Mouse (Mus musculus) cerebellum, adult 11 months (tissue): ENCODE results near the gene Ntrk3.

Experiments used
- DNase-seq: peaks from one replicate; pipeline ENCODE4 v3.0.0; 2022

The Ntrk3 gene

DNA sequence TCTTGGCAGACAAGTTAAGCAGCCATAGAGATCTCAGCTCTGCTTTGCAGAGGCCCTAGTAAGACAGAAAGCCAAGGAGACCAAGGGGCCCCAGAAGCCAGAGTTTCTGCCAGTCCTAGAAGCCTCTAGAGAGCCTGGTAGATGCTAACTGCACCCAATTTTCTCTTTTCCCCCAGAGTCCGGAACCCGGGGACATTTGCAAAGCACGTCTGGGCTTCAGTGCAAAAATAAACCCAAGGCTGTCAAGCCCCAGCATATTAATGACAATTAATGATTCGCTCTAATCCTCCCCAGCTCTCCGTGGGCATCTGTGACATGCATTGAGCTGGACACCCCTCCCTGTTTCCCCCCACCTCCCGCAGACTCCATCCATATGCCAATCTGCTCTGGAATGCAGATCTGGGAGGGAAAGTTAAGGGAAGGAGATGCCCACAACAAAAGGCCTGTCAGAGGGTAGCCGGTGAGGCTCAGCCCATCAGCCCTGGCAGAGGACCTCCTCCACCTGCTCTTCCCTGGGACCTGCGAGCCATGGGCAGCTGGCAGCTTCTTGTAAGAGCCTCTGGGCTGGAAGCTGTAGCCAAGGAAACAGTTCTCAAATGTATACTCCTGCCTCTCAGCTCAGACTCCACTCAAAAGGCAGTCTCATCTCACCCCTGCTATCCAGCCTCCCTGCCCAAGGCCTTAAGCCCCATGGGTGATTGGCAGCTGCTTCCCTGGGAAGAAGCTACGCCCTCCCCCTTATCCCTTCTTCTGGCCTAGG is 117.8 kb downstream of the Ntrk3 start:
- DNase-seq = no peak

DNA sequence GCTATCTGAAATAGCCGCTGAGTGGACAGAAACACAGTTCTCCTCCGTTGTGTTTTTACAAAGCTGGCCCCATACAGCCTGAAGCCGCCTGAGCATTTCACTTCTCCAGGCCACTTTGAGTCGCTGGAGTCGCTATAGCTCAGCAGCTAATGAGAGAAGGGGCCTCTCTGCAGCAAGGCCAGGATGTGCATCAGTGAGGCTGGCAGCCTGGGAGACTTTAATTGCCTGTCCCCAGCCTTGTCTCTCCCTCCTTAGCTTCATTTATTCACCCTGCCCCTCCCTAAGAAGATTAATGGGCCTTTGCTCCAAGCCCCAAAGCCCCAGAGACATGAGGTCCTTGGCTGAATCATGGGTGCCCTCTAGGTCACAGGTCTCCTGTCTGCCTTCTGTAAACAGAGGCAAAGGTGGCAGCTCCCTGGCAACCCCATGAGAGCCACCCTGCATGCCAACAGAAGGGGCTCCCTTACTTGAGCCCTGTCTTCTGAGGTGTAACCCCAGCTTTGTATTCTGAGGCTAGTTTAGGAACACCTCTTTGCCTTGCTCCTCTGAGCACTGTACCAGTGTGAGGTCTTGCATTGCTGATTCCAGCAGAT is 132.2 kb downstream of the Ntrk3 start:
- no peak for DNase-seq

DNA sequence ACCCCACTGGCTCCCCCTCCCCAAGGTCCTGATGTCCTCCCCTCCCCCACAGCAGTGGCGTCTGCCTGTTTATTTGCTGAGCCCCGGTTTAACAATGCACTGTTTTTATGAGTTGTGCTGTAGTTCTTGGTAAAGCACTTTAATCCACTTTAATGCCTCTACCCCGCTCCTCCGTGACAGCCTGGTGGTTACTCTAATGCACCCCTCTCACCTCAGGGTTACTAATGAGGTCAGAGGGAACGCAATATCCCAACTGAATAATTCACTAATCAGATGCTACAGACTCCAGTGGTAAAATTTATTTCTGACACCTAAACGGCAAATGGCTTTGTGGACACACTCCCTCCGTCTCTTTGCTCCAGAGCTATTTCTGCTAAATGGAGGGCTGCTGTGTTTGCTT is 133.9 kb downstream of the Ntrk3 start:
- no peak for DNase-seq

DNA sequence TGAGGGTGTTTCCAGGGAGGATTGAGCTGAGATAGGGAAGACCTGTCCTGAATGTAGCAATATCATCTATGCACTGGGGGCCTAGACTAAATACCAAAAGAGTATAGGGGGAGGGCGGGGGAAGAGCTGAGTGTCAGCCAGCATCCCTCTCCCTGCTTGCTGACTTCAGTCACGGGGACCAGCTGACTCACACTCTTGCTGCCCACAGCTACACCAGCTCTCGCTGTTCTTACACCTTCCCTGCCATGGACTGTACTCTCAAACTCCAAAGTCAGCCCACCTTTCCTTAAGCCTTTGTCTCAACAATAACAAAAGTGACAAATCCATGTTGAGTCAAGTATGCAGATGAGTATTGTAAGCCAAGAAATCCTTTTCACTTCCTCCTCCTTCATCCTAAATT is 136.0 kb downstream of the Ntrk3 start:
- no peak for DNase-seq

DNA sequence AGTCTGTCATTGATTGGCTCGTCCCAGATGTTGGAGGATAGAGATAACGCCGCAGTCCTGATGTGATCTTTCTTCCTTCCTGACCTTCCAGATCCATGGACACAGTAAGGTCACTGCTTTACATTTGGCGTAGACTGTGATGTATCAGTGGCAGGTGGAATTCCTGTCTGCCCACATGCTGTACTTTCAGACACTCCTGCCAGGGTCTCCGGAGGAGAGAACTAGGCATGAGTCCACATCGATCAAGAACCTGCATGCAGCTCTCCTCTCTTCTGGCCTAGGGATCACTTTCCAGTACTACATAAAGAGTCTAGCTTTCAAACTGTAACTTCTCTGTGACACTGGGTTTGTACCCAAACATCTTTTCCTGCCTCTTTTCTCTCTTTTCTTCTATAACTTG is 136.9 kb downstream of the Ntrk3 start:
- DNase-seq = no peak

DNA sequence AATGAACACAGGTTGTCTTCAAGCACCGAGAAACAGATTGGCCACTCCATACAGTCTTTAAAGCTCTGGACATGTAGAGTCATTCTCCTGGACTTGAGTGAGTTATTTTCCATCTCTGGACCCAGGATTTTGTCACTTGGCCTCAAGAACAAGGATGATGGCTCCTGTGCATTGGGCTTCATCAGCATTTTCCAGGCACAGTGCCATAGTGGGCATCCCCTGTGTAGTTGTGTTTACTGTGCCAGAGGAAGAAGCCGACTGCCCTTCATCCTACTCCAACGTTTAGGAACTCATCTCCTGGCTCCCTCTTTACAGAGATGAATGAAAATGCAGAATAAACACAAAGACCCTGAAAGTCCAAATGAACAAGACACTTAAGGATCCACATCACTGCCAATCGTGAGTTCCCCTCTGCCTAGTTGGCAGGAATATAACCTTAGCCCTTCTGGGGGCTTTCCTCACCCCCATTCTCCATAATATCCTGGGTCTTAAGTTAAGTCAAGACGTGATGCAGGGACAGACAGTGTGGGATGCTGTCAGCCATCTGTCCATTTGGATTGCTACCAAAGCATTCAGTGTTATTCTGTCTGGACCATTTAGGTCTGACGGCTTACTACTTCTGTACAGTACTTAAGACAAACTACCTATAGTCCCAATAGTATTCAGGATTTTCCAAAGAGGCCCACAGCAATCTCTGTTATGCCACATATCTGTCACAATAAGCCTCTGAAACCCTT is 137.7 kb downstream of the Ntrk3 start:
- DNase-seq = no peak

DNA sequence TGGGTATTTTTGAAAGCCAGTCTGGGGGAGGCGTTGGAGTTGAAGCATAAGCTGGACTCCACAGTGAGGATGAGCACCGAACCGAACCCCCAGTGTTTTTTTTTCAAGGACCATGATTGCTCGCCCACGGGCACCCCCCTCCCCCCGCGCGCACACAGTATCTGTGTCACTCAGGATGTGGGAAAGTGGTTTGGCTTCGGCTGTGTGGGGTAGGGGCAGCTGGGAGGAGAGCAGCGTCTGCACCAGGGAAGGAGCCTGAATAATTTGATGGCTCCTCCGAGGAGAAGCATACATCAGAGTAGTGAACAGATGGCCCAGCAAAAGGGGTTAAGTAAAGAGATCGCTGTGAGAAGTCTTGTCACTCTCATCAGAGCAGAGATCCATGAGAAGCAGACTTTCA is 139.7 kb downstream of the Ntrk3 start:
- DNase-seq = no peak

DNA sequence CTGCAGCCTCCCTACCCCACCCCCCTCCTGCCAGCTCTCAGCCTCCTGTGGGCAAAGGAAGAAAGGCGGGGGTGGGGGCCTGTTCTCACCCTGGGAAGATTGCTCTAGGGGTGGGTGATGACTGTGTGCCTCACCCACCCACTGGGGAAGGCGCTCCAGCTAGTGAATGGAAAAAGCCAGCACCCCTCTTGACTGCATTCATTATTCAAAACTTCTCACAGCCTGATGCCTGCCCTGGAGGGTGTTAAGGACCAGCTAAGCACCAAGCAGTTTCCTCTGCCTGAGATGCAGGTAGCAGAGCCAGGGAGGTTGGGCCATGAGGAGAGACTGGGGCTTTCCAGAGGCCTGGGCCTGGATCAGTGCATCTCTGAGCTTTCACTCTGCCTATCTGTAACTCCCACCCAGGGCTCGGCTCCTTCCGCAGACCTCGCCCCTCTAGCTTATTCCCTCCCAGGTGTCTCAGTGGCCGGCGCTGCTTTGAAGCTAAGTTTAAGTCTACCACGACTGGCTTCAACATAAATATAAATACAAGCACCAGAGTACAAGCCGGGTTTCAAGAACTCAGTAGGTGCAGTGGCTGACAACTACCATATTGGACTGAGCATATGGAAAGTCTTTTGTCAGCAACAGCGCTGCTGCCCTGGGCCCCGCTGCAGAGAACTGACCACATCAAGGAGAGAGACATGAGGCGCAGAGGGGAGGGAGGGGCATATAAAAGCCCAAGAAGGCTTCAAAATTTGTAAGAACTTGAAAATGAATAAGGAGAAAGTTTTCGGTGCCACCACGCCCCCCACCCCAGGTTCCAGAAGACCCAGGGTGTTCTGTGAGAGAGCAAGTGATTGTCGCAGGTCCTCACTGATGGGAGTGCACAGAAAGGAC is 140.3 kb downstream of the Ntrk3 start:
- no peak for DNase-seq

DNA sequence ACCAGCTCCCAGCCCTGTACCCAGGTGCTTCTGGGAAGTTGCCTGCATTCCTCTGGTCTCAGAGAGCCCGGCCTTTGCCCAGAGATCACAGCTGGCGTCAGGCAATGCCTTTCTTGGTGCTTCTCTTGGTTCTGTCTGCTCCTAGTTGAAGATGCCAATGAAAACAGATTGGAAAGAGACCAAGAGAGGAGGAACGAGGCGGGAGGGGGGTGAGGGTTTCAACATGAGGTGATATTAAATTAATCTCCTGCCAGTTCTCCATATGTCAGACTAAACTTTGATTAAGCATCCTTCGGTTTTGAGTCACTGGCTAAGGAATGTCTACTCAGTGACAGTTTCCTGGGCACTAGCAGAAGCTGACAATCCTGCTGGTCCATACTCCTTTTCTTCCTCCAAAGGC is 141.3 kb downstream of the Ntrk3 start:
- no peak for DNase-seq

DNA sequence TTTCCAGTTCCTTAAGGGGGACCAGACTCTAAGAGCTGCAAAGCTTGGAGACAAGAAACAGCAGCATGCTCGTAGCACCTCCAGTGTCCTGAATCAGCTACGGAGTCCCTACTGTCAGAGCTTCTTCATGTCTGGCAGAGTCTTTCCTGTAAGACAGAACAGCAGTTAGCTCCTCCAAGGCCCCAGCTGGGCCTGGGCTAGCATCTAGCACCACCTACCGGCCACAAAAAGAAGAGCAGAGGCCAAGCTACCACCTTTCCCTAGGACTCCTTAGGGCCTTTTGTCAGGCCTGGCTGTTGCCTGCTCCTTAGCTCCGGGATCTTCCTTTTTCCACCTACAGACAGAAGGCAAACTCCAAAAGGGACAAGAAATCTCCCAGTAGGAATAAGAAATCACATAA is 141.9 kb downstream of the Ntrk3 start:
- DNase-seq = peak; percentile 75

DNA sequence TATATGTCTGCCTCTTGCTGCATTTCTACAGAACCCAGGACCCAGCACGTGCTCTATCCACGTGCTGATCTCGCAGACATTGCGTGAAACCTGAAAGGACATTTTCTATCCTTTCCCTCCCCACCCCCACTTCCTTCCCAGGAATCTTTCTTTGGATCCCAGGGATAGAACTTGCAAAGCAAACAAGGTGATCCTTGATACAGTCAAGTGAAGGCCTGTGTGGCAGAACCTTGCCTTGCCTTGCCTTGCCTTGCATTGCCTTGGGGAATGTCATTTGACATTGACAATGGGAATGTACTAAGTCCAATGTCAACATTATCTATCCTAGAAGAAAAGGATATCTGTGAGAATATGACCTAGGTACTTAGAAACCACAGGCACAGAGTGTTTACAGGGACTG is 144.9 kb downstream of the Ntrk3 start:
- no peak for DNase-seq

DNA sequence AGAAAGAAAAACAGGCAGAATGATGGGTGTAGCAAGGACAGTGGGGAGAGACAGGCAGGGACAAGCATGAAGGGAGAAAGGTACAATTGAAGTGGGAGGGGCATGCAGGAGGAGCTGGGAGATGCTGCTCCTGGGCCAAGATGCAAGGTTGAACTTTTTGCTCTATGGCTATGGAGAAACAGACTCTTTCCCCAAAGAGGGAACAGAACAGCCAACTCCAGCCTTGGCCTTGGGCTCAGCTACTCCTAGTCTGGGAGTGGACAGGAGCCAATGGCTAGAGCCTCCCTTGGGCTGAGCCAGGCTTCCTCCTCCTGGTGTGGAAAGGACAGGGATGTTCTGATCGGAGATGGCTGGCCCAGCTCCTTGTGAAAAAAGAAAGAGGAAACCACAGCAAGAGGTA is 145.6 kb downstream of the Ntrk3 start:
- no peak for DNase-seq

DNA sequence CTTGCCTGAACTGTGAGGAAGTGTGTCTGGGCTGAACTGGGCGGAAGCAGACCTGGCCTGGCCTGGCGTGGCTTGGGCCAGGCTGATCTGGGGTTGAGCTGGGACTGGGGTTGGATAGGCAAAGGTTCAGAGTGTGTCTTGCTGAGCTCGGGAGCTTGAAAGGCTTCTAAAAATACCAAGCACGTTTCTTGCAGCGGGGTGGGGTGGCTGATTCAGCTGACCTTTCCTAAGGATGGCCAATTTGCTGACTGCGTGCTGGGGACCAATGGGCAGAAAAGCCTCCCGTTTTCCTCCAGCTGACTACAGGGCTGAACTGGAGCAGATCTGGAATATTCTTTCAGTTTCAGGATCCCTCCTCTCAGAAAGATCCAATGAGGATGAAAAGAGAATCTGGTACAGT is 148.0 kb downstream of the Ntrk3 start:
- no peak for DNase-seq

DNA sequence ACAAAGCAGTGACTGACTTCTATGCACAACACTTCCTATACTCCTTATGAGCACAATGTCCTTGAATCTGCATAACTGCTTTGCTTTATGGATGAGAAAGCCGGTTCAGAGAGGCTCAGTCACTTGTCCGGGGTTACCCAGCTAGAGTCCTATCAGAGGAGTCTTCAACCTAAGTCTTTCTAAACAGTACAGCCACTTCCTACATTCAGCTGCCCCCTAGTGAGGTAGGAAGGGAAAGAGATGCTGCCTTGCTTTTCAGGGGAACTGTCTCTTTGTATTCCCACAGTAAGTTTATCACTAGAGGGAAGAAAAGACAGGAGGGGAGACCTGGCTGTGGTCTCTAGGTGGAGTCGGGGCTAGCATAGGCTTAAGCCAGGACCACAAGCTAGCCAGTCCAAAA is 151.0 kb downstream of the Ntrk3 start:
- peak; percentile 13 for DNase-seq

DNA sequence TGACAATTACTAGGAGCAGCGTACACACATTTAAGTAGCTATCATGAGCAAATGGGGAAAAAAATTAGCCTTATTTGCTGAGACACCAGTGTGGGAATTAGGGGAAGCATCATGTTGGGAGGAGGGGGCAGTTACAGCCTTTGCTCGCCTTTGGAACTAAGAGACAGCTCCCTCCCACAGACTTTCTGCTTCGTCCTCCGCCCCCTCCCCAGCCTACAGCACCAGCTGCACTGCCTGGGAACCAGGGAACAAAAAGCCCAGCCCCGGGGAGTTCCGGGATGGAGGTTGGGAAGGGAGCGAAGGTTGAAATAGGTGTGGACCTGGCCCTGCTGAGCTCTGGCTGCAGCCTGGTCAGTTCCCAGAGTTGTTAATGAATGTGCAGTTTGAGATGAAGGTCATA is 151.9 kb downstream of the Ntrk3 start:
- DNase-seq = no peak

DNA sequence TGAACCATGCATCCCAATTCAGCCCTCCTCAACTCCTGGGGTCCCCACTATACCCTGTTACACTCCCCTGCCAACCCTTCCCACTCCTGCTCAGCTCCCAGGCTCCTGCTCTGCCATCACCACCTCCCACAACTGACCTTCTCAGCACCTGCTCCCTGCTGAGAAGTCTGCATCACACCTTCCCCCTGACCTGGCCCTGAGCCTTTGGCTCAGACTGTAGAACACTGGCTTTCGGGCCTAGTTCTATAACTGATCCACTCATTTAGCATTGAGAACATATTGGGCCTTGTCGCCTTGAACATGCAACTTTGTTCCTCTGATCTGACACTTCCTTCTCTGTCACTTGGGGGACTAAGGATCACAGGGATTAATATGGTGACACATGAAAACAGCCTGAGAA is 152.9 kb downstream of the Ntrk3 start:
- DNase-seq = no peak

DNA sequence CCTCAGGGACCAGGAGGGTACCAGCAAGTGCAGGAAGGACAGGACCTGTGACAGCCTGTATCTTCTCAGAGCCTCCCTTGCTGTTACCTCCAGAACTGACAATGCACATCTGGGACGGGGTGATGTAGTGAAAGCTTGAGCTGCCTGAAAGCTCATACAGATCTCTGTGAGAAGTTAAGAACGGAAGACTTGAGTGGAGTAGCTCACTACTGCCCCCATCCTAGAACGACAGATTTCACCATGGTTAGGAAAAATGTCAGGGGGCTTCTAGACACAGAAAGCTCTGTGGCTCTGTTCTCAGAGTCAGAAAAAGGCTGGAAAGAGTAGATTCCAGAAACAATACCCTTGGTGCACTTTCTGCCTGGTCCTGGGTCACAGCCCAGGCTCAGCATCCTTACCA is 153.3 kb downstream of the Ntrk3 start:
- DNase-seq = no peak

DNA sequence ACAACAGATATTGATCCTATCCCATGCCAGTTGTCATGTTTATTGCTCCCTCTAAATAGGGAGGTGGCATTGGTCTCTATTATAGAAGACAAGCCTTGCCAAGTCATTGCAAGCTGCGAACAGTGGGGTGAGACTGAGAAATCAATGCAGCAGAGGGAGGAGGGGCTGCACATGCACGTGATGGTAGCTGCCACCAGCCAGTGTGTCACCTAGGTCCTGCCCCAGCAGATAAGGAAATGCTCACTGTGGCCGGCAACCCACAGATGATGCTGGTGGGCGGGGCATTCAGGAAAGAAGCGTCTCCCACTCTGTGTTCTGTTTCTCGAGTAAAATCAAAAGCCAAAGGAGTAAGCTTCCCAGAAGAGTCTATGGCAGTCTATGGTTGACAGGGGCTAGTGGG is 154.1 kb downstream of the Ntrk3 start:
- no peak for DNase-seq

DNA sequence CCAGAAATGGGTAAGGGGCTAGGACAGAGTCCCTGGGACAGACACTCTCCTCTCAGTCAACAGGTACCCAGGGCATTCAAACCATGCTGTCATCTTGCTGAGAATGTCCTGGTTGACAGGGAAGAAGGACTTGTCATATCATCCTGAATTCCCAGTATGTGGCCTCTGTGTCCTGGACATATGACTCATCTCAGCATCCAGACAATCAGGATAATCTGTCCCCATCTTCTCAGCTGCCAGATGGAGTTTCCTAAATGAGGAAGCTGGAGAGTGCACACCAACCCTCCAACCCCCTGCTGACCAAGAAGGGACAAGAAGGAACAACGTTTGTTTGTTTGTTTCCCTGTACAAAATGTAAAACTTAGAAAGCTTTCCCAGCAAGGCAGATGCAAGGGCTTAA is 156.5 kb downstream of the Ntrk3 start:
- peak; percentile 19 for DNase-seq

DNA sequence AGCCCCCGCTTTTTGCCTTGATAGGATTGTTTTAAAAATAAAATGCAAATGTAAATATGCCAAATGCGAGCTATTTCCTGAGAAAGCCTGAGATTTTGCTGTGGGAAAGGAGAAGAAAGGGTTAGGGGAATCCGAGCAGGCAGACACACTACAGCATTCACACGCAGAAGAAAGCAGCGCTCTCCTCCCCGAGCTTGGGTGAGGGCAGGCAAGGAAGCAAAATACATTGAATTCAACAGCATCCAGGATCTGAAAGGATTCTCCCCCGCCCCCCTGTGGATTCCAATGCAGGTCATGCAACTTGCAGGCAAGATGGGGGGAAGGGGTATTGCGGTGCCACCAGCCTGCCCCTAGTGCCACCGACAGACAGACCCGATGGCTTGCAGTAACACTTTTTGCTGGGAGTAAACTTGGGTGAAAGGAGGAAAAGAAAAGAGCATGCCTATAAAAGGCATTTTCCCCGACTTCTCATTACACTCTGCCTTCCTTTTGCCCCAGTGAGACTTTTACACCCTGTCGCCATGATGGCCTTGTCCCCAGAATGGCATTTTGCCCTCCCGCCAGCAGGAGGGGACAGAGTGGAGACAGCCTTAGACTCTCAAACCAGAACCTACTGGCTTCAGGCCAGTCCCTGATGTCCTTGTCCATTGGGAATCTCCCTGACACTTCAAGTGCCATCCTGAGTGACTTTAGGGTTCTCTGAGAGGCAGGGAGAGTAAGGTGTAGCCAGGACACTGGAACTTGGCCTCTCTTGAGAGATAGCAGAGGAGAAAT is 158.2 kb downstream of the Ntrk3 start:
- DNase-seq = peak; percentile 73

DNA sequence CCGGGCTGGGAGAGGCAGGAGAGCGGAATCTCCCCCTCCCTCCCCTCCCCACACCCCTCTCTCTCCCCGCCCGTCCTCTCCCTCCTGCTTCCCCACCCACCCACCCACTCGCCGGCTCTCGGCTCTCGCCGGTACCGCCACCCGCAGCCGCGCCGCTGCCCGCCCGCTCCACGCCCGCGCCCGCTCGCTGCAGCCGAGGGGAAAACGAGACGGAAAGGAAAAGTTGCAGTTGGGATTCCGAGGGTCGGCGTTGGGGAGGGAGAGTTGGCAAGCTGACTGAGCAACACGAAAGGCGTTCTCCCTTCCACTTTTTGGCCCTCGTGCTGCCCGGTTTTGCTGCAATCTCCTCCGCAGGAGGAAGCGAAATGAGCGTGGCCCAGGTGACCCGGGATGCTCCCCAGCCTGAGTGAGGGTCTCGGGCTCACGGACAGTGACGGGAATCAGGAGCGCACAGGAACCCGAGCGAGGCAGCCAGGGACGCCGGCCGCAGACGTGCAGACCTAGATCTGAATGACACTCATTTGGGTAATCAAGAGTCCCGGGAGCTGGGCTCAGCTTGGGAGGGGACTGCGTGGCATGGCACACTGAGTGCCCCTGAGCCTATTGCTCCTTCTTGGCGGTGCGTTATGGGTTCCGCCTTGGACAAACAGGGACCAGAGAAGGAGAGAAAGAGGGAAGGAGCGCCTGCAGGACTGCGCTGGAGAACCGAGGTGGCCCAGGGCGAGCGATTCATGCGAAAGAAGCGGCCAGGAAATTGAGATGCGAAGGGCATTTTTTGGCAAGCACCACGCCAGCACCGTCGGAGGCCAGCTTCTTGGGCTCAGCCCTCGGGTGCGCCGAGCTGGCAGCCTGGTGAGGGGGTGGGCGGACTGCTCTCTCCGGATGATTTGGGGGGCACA is 159.1 kb downstream of the Ntrk3 start:
- peak; percentile 59 for DNase-seq

DNA sequence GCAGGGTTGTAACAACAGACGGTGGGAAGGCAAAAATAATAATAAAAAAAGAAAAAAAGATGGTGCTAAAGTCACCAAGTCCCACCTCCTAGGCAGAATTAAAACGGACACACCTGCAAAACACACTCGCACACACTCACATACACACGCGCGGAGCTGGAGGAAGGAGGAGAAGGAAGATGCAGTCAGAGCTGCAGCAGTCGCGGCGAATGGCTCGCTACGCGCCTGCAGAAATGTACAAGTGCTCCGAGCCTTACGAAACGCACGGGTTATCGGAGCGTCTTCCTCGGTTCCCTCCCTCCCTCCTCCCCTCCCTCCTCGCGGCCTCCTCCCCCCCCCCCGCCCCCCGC is 159.7 kb downstream of the Ntrk3 start:
- DNase-seq = peak; percentile 54
